Mouse (Mus musculus) forebrain, embryonic 16.5 days (tissue): Measurements from ENCODE around the gene Gm20388. TPM values are rescaled to one million over a fixed set of nuclear protein-coding genes. Genes with fewer than 3 reads are reported as not detected.

Source experiments
- ATAC-seq: fragments of 200-750 bp; cut with Nextera tagmentation; 2 replicates; pipeline ENCODE4 v1.8.0; 2017; ENCODE audit warnings: mild to moderate bottlenecking, moderate library complexity
- H3K27ac ChIP-seq: fragments of 300-500 bp; sonication (generic); 2 replicates; pipeline ENCODE4 v1.5.1; 2014; ENCODE audit warnings: low read length, control low read depth
- H3K27me3 ChIP-seq: fragments of 300-500 bp; sonication (generic); replicated peaks from 2 replicates; pipeline ENCODE4 v1.6.1; 2014; ENCODE audit warnings: low read length; ENCODE audit not compliant: control insufficient read depth, insufficient read depth
- H3K36me3 ChIP-seq: fragments of 300-500 bp; sonication (generic); 2 replicates; pipeline ENCODE4 v1.6.1; 2014; ENCODE audit not compliant: control insufficient read depth, insufficient read depth
- H3K4me1 ChIP-seq: fragments of 300-500 bp; sonication (generic); replicated peaks from 2 replicates; pipeline ENCODE4 v1.6.1; 2014; ENCODE audit warnings: low read length; ENCODE audit not compliant: control insufficient read depth, insufficient read depth
- H3K4me2 ChIP-seq: fragments of 300-500 bp; sonication (generic); 2 replicates; pipeline ENCODE4 v1.6.1; 2014; ENCODE audit warnings: mild to moderate bottlenecking, low read length, control low read depth
- H3K4me3 ChIP-seq: fragments of 300-500 bp; sonication (generic); replicated peaks from 2 replicates; pipeline ENCODE4 v1.5.1; 2014; ENCODE audit warnings: mild to moderate bottlenecking, low read length, control low read depth
- H3K9ac ChIP-seq: fragments of 300-500 bp; sonication (generic); replicated peaks from 2 replicates; pipeline ENCODE4 v1.6.1; 2014; ENCODE audit warnings: low read depth, low read length, control low read depth
- H3K9me3 ChIP-seq: fragments of 300-500 bp; sonication (generic); 2 replicates; pipeline ENCODE4 v1.6.1; 2016; ENCODE audit warnings: low read length; ENCODE audit not compliant: control insufficient read depth
- whole genome bisulfite sequencing: fragments of 180-500 bp; shearing (Covaris S2); extraction: QIAGEN DNeasy Blood & Tissue Kit; methylation state at CpG from one replicate; pipeline ENCODE4 v1.1.7; 2014; 5-methylcytosine and 5-hydroxymethylcytosine counted together
- polyA plus RNA-seq: library from polyadenylated mRNA; unstranded; fragments of >200 nt; fragmentation: Nextera tagmentation; extraction: Ambion mirVana; gene quantifications from 2 replicates; pipeline ENCODE4 v1.2.1, GENCODE M21; 2015

Gm20388 gene
- polyA plus RNA-seq, 1 experiment from 2014 or later: 4.7 TPM

GRCm38 (mm10) chr8:121919158-121919557 lies 2008.5 kb downstream of the Gm20388 start:
- Histone ChIP-seq H3K27me3 (no peaks in the 10 kb centered on the region), H3K9me3 (no peaks in the 10 kb centered on the region), H3K36me3 (no peaks in the 10 kb centered on the region), H3K4me2 (no peak overlapping the region), H3K4me1 (no peaks in the 10 kb centered on the region), H3K9ac (no peak overlapping the region), H3K27ac (no peak overlapping the region), H3K4me3 (no peak overlapping the region)
- no peak for ATAC-seq
- 88% methylated on average over 4 of the region's 4 CpGs for whole genome bisulfite sequencing

- Histone ChIP-seq H3K36me3 (no peaks in the 10 kb centered on the region), H3K27ac (no peak overlapping the region), H3K27me3 (no peaks in the 10 kb centered on the region), H3K4me1 (no peaks in the 10 kb centered on the region), H3K9me3 (no peaks in the 10 kb centered on the region), H3K9ac (no peak overlapping the region), H3K4me2 (no peak overlapping the region), H3K4me3 (no peak overlapping the region)
- ATAC-seq: no peak
- WGBS: 60% methylated on average over 3 of the region's 3 CpGs
Observed at GRCm38 (mm10) chr8:121919731-121920130, 2009.1 kb downstream of the Gm20388 start.

- Histone ChIP-seq H3K9ac (no peak overlapping the region), H3K36me3 (no peaks in the 10 kb centered on the region), H3K9me3 (no peaks in the 10 kb centered on the region), H3K27ac (no peak overlapping the region), H3K4me3 (no peak overlapping the region), H3K27me3 (no peaks in the 10 kb centered on the region), H3K4me1 (no peaks in the 10 kb centered on the region), H3K4me2 (no peak overlapping the region)
- 81% methylated on average over 8 of the region's 8 CpGs for WGBS
- no peak for ATAC-seq
Observed at GRCm38 (mm10) chr8:121921582-121921981, 2010.9 kb downstream of the Gm20388 start.

GRCm38 (mm10) chr8:121922101-121922500 lies 2011.5 kb downstream of the Gm20388 start:
- Histone ChIP-seq H3K9me3 (no peaks in the 10 kb centered on the region), H3K27me3 (no peaks in the 10 kb centered on the region), H3K4me1 (no peaks in the 10 kb centered on the region), H3K27ac (no peak overlapping the region), H3K9ac (no peak overlapping the region), H3K36me3 (no peaks in the 10 kb centered on the region), H3K4me2 (no peak overlapping the region), H3K4me3 (no peak overlapping the region)
- 73% methylated on average over 8 of the region's 8 CpGs for WGBS
- ATAC-seq: no peak

- no peak overlapping the region for H3K27ac ChIP-seq
- H3K27me3 ChIP-seq: no peaks in the 10 kb centered on the region
- no peaks in the 10 kb centered on the region for H3K4me1 ChIP-seq
- no peaks in the 10 kb centered on the region for H3K36me3 ChIP-seq
- no peak overlapping the region for H3K4me3 ChIP-seq
- 90% methylated on average over 5 of the region's 5 CpGs for WGBS
- no peak overlapping the region for H3K4me2 ChIP-seq
- H3K9me3 ChIP-seq: no peaks in the 10 kb centered on the region
- ATAC-seq: no peak
- no peak overlapping the region for H3K9ac ChIP-seq
Observed at GRCm38 (mm10) chr8:121924681-121925080, 2014.0 kb downstream of the Gm20388 start.

- H3K4me2 ChIP-seq: no peak overlapping the region
- H3K36me3 ChIP-seq: no peaks in the 10 kb centered on the region
- no peak overlapping the region for H3K27ac ChIP-seq
- WGBS: 31% methylated on average over 10 of the region's 10 CpGs
- no peak overlapping the region for H3K4me3 ChIP-seq
- no peaks in the 10 kb centered on the region for H3K9me3 ChIP-seq
- no peaks in the 10 kb centered on the region for H3K27me3 ChIP-seq
- no peaks in the 10 kb centered on the region for H3K4me1 ChIP-seq
- H3K9ac ChIP-seq: no peak overlapping the region
- ATAC-seq: peak; percentile 52; the same call in 1 of the 2 replicates
Observed at GRCm38 (mm10) chr8:121925624-121926023, 2015.0 kb downstream of the Gm20388 start.

- no peaks in the 10 kb centered on the region for H3K4me1 ChIP-seq
- WGBS: 71% methylated on average over 8 of the region's 8 CpGs
- no peaks in the 10 kb centered on the region for H3K9me3 ChIP-seq
- ATAC-seq: no peak
- H3K27me3 ChIP-seq: no peaks in the 10 kb centered on the region
- H3K27ac ChIP-seq: no peak overlapping the region
- H3K9ac ChIP-seq: no peak overlapping the region
- H3K36me3 ChIP-seq: no peaks in the 10 kb centered on the region
- H3K4me3 ChIP-seq: no peak overlapping the region
- no peak overlapping the region for H3K4me2 ChIP-seq
Observed at GRCm38 (mm10) chr8:121926266-121926665, 2015.6 kb downstream of the Gm20388 start.

- H3K4me3 ChIP-seq: no peak overlapping the region
- no peak overlapping the region for H3K27ac ChIP-seq
- H3K9me3 ChIP-seq: no peaks in the 10 kb centered on the region
- no peak overlapping the region for H3K9ac ChIP-seq
- no peaks in the 10 kb centered on the region for H3K36me3 ChIP-seq
- no peaks in the 10 kb centered on the region for H3K4me1 ChIP-seq
- WGBS: 37% methylated on average over 8 of the region's 8 CpGs
- H3K27me3 ChIP-seq: no peaks in the 10 kb centered on the region
- peak; percentile 63; the same call in 1 of the 2 replicates for ATAC-seq
- no peak overlapping the region for H3K4me2 ChIP-seq
Observed at GRCm38 (mm10) chr8:121927316-121927715, 2016.7 kb downstream of the Gm20388 start.

GRCm38 (mm10) chr8:121930047-121930446 lies 2019.4 kb downstream of the Gm20388 start:
- no peak overlapping the region for H3K9ac ChIP-seq
- H3K27ac ChIP-seq: no peak overlapping the region
- peaks cover 5% of the 10 kb centered on the region for H3K4me1 ChIP-seq
- H3K4me3 ChIP-seq: no peak overlapping the region
- H3K27me3 ChIP-seq: no peaks in the 10 kb centered on the region
- H3K4me2 ChIP-seq: no peak overlapping the region
- 85% methylated on average over 4 of the region's 4 CpGs for WGBS
- ATAC-seq: no peak
- H3K36me3 ChIP-seq: no peaks in the 10 kb centered on the region
- no peaks in the 10 kb centered on the region for H3K9me3 ChIP-seq

GRCm38 (mm10) chr8:121931571-121931970 lies 2020.9 kb downstream of the Gm20388 start:
- Histone ChIP-seq H3K27ac (no peak overlapping the region), H3K4me3 (no peak overlapping the region), H3K4me1 (peaks cover 20% of the 10 kb centered on the region), H3K4me2 (no peak overlapping the region), H3K36me3 (no peaks in the 10 kb centered on the region), H3K27me3 (no peaks in the 10 kb centered on the region), H3K9me3 (no peaks in the 10 kb centered on the region), H3K9ac (no peak overlapping the region)
- 86% methylated on average over 7 of the region's 7 CpGs for WGBS
- ATAC-seq: no peak
